Mouse (Mus musculus) brown adipose tissue, adult 24 weeks (tissue): ENCODE data around the gene Gm33543. TPM values are rescaled to one million over a fixed set of nuclear protein-coding genes. Genes with fewer than 3 reads are reported as not detected.

Experiments used
- H3K27ac ChIP-seq: fragments of 200-500 bp; replicated peaks from 2 replicates; pipeline ENCODE4 v1.5.1; 2012; ENCODE audit warnings: low read depth, mild to moderate bottlenecking, low read length
- H3K4me1 ChIP-seq: fragments of 200-500 bp; 2 replicates; pipeline ENCODE4 v1.6.1; 2012; ENCODE audit warnings: low read length, mixed read lengths; ENCODE audit not compliant: control insufficient read depth, insufficient read depth, insufficient read length
- H3K4me3 ChIP-seq: fragments of 200-500 bp; 2 replicates; pipeline ENCODE4 v1.5.1; 2012; ENCODE audit warnings: low read depth, mild to moderate bottlenecking, low read length, moderate library complexity; ENCODE audit not compliant: insufficient read depth
- polyA plus RNA-seq: library from polyadenylated mRNA; stranded (reverse); fragments of >200 nt; gene quantifications from 2 replicates; pipeline ENCODE4 v1.2.4, GENCODE M21; 2012; ENCODE audit not compliant: missing spikeins, insufficient read depth, insufficient read length

The Gm33543 gene
- polyA plus RNA-seq, 1 experiment = not detected

DNA sequence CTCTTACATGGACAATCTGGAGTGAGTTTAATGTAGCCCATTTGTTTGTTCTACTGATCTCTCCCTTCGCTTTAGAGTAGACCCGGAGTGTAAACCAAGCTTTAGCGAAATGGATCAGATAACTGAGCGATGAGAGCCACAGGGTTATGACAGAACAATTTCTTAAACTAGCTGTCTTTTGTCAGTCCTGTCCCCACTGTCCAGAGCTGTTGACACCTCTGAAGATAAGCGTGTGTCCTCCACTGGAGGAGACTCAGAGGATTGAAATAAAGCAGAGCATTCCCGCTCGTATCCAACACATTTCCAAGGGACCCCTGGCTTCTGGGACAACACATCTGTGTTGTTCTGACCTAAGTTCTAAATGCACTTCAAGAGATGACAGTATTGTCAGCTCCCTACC, 67.9 kb downstream of the Gm33543 start:
- no peak overlapping the region for H3K27ac ChIP-seq
- no peak overlapping the region for H3K4me3 ChIP-seq
- H3K4me1 ChIP-seq = no peaks in the 10 kb centered on the region

DNA sequence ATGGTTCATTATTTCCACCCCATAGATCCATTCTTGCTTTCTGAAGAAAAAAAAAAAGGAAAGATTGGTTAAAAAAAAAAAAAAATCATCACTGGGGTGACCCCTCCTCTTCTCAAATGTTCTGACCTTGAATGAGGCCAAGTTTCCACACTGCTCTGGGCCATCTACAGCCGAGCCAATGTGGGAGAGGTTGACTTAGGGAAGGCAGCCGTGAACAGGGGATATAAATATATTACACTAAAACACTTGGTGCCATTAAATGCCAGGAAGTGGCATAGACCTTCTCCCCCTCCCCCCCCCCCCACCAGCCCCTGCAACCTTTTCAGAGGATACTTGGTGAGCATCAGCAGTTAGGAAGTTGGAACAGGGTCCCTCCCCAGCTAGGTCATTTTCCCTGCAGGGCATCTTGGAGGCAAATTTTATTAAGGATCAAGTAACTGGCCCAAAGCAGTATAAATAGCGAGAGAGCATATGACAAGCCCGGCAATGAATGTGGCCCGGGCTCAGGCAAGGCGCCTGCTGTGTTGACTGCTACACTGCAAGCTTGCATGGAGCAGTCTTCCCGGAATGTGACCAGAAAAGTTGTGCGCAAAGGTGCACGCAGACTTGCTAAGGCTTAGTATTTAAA, 68.6 kb downstream of the Gm33543 start:
- Histone ChIP-seq H3K4me1 (no peaks in the 10 kb centered on the region), H3K27ac (no peak overlapping the region), H3K4me3 (no peak overlapping the region)

Other genes with a start within 250 kb of the Gm33543 start
- gene Anapc15-ps, start 169.5 kb downstream of the Gm33543 start, polyA plus RNA-seq = not detected in 2 replicates
- 10.8 and 14.0 TPM in 2 replicates for gene Eea1, start 97.7 kb upstream of the Gm33543 start, polyA plus RNA-seq